Mouse (Mus musculus) thymus, adult 18-20 months (tissue): Measurements from ENCODE around the gene Scgb2b27.
"Not testable (repeated sequence)": the region's sequence is repeated elsewhere in the genome, so short reads cannot be mapped to it uniquely, and the experiment has no call there.

Experiments
- DNase-seq, 2 experiments: peaks; one replicate each; pipeline ENCODE4 v3.0.0; 2022; ENCODE audit warnings: mixed read lengths in 2 of 2

Gene Scgb2b27

DNA sequence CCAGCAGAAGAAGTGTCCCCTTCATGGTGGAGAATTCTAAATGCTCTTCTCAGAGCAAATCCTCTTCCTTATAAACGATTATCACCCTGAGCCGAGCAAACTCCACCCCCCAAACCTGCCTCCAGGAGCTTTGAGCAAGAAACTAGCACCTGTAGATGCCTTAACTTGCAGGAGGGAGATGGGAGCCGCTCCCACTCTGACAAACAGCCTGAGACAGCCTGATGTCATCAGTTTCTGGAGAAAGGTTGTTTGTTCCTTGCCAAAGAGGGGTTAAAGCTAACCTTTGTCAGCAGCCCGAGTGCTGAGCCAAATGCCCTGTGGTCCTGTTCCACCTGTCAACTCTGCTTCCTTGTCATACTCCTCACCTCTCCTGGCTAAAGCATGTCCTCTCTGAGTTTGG, at the start of gene Scgb2b27:
TSS of gene Scgb2b27 (minus strand) at position 101 of the 400 bp plus-strand sequence.
- no peak for DNase-seq

DNA sequence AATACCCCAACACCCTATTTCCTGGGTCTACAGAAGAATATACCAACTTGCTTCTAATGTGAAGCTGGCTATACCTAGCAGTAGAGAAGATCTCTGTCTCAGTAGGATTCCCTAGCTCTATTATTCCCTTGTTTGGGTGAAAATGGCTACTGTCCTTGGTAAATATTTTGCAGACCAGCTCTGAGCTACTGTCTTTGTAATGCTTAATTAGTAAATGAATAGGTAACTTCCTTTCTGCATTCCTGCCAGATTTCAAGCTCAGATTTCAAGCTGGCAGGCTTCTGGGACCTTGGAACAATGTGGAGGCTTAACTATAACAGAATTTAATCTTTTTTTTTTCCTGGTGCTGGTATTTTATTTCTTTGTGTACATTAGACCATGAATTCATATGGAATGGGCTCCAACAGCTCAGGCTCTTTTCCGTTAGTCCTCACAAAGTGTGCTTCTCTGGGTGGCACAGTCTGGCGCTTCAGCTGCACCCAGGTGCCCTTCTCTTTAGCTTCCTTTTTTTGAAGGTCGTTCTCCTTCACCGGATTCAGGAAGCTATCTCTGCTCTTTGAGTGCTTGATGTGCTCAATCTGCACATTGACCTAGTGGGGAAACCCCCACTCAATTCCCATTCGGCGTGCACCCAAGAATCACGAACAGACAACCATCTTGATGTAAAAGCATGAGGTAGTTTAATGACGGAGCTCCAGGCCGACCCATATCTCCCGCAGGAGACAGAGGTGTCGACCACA, 22.5 kb upstream of the Scgb2b27 start:
- DNase-seq = not testable (repeated sequence)

DNA sequence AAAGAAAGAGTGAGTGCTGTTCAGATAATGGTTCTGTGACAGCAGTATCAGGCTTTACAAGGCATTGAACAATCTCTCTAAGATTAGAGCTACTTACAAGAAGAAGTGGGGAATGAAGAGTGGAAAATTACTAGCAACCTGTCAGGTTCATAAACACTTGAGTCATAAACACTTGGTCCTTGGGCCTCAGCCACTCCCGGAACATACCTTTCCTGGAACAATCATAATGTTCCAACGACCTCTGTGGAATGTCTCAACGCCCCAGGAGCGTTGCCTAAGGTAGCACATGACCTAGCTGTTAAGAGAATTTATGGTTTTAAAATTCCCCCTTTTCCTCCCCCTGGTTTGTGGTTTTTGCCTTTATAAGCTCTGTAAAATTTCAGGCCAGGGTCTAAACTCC, 20.8 kb upstream of the Scgb2b27 start:
- DNase-seq = not testable (repeated sequence)

DNA sequence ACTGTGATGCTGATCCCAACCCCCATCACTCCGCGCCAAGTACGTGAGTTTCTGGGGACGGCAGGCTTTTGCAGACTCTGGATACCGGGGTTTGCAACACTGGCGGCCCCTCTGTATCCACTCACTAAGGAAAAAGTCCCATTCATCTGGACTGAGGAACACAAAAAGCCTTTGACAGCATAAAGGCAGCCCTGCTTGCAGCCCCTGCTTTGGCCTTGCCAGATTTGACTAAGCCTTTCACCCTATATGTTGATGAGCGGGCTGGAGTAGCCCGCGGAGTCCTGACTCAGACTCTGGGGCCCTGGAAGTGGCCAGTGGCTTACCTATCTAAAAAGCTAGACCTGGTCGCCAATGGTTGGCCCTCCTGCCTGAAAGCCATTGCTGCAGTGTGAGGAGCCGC, 16.3 kb upstream of the Scgb2b27 start:
- no peak for DNase-seq

DNA sequence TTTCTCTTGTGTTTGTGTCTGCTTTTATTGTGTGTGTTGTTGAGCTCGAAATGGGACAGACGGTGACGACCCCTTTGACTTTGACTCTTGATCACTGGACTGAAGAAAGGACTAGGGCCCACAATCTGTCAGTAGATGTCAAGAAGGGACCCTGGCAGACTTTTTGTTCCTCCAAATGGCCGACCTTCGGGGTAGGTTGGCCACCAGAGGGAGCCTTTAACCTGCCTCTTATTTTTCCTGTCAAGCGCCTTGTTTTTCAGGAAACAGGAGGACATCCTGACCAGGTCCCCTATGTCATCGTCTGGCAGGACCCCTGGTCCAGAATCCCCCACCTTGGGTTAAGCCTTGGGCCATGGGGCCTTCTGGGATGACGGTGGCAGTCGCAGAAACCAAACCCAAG, 13.5 kb upstream of the Scgb2b27 start:
- not testable (repeated sequence) for DNase-seq

DNA sequence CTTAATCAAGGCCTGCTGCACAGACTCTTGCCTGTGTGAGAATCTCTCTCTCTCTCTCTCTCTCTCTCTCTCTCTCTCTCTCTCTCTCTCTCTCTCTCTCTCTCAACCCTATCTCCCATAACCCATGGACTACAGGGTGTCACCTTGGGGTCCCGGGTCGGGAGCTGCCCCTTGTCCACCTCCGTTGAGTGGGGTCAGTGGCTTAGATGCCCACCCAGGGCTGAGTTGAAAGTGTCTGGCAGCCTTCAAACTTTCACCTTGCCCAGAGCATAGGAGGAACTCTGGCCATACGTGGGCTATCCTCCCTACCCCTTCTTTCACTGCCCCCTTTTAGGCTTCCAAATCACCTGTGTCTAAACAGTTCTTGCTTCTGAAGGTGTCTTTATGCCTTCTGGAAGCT, 11.9 kb upstream of the Scgb2b27 start:
- no peak for DNase-seq

DNA sequence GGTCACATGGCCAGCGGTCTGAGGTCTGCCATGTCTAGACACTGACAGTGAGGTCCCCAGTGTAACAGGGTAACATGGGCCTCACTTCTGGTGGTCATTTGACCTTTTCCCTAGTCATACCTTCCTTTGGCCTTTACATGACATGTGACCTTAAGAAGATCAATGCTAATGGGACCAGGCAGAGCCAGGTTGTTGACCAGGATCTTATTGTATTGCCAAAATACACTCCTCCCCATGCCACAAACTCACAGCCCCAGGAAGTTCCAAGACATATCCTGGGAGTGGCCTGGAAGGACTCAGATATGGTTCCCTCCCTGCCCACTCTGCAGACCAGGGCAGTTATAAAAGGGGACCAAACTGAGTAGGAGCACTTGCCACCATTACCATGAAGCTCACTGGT, 7.4 kb upstream of the Scgb2b27 start, which contains the start of gene Scgb1b27:
TSS of gene Scgb1b27 (plus strand) at position 301 of the 400 bp plus-strand sequence.
- not testable (repeated sequence) for DNase-seq

DNA sequence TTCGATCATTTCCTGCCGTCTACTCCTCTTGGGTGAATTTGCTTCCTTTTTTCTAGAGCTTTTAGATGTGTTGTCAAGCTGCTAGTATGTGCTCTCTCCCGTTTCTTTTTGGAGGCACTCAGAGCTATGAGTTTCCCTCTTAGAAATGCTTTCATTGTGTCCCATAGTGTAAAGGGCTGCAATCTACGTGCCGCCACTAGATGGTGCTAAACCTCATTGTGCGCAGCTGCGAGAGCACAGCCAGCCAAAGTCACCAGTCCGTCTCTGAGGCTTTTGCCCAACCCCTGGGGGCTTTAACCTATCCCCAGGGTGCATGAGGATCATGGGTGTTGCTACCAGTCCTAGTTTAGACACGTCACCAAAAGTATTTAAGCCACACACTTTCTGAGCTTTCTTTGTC, 31.5 kb downstream of the Scgb2b27 start:
- not testable (repeated sequence) for DNase-seq
